Mouse (Mus musculus) heart, postnatal 0 days (tissue): Measurements from ENCODE around the gene Rusc2.

ENCODE experiments used
- CTCF ChIP-seq: IDR thresholded peaks from 2 replicates; pipeline ENCODE4 v1.5.1; 2016; ENCODE audit warnings: antibody characterized with exemption, control low read depth, low read depth
- EP300 ChIP-seq: IDR thresholded peaks from 2 replicates; pipeline ENCODE4 v1.6.1; 2016; ENCODE audit warnings: antibody characterized with exemption, low read depth

DNA sequence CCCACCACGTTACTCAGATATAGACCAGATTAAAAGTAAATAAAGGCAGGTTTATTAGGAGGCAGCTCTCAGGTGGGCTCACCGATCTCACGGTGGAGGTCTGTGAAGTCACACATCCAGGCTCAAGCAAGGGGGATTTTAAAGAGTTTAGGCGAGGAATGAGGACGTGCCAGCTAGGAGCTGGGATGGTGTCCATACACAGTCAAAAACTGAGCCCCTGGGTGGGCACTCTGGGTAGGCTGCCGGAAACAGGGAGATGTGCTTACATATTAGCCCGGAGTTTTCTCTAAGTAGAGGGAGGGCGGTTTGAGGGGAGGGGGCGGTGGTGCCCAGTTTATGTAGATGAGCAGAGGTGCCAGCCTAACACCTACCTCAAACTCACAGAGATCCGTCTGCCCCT lies 828 bp upstream of the Rusc2 start:
- no peak for TF ChIP-seq CTCF
- no peak for TF ChIP-seq EP300
